Mouse (Mus musculus) right cerebral cortex, postnatal 36 days (tissue): ENCODE measurements around the gene Mpc1.
A peak's percentile ranks its signal among the peaks of the same experiment; 100 is the strongest.
"Not testable (repeated sequence)": the region's sequence is repeated elsewhere in the genome, so short reads cannot be mapped to it uniquely, and the experiment has no call there.

Experiments used
- DNase-seq, 2 experiments: peaks; one replicate each; pipeline ENCODE4 v3.0.0; 2022; ENCODE audit warnings: low spot score in 2 of 2, mixed read lengths in 1 of 2

The Mpc1 gene

DNA sequence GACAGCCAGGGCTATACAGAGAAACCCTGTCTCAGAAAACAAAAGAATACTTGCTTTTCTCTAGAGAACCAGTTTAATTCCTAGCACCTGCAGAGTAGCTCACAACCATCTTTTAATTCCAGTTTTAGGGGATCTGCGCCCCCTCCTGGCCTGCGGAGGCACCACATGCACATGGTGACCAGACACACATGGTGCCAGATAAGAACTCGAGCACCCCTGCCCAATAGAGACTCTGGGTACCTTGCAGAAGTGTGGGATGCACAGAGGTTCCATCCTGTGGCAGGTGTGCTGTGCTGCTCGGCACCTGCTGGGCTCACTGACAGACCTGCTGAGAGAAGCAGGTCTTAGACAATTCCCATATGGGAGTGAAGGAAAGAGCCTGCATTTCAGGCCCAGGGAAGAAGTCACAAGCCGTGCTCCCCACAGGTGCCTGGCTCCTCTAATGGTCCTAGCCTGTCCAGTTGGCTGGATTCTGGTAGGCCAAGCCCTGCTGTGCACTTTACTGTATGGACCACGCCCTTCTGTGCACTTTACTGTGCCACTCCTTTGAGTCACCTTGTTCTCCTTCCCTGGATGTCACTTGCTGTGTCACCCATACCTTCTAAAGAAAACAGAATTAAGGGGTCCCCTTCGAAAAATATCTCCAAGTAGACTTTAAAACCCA is 45.9 kb downstream of the Mpc1 start:
- DNase-seq = no peak

DNA sequence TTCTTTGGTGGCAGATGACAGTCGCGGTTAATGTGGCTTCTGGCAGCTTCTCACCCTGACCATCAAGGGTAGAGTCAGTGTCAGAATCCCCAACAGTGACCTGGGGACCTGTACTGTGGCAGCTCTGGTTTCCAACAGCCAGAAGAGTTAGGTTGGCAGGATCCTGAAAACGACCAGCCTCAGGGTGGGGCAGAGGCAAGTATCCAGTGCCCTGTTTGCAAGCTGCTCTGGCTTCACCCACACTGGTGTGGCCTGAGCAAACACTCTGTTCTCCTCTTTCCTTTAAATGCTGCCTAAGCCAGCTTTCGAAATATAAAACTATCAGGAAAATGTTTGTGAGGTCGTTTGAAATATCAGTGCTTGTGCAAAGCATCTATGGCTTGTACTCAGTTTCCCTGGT is 47.9 kb downstream of the Mpc1 start:
- DNase-seq = no peak

DNA sequence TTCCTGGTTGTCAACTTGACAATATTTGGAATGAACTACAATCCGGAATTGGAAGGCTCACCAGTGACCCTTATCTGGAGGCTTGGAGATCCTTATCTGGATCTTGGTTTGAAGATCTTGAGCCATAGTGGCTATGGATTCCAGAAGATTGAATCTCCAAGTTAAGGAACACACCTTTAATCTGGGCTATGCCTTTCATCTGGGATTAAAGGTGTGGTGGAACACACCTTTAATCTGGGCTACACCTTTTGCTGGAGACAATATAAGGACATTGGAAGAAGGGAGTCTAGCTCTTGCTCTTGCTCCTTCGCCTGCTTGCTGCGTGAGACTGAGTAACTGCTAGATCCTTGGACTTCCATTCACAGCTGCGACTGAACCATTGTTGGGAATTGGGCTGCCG is 54.5 kb downstream of the Mpc1 start, which contains the start of gene Prr18:
TSS of gene Prr18 (plus strand) at position 301 of the 400 bp plus-strand sequence.
- DNase-seq = not testable (repeated sequence)

DNA sequence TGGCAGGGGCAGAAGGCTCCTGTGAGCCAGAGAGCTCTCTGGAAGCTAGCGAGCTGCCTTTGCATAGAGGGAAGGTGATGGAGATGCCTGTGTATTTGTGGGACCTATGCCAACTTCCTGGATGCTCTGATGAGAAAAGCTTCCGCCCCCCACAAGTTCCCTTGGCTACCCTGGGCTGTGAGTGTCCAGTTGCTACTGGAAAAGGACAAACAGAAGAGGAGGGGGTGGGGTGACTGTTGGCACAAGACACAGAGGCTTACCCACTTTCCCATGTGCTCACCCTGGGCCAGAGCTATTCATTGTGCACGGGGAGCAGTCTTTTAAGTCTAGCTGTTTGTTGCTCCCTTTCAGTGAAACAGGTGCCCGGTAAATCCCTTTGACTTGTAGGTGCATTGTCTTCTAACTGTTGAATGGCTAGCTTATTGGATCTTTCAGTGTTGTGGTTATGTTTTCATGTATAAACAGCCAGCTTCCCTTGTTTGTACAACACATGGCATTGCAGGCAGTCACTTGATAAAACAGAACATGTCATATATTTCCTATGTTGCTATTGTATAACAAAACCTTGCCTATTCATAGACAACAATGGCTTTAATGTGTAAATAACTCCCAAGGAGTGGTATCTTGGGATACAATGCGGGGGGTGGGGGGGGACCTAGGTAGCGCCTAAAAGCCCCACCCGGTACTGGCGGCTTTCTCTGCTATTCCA is 57.1 kb downstream of the Mpc1 start:
- no peak for DNase-seq

DNA sequence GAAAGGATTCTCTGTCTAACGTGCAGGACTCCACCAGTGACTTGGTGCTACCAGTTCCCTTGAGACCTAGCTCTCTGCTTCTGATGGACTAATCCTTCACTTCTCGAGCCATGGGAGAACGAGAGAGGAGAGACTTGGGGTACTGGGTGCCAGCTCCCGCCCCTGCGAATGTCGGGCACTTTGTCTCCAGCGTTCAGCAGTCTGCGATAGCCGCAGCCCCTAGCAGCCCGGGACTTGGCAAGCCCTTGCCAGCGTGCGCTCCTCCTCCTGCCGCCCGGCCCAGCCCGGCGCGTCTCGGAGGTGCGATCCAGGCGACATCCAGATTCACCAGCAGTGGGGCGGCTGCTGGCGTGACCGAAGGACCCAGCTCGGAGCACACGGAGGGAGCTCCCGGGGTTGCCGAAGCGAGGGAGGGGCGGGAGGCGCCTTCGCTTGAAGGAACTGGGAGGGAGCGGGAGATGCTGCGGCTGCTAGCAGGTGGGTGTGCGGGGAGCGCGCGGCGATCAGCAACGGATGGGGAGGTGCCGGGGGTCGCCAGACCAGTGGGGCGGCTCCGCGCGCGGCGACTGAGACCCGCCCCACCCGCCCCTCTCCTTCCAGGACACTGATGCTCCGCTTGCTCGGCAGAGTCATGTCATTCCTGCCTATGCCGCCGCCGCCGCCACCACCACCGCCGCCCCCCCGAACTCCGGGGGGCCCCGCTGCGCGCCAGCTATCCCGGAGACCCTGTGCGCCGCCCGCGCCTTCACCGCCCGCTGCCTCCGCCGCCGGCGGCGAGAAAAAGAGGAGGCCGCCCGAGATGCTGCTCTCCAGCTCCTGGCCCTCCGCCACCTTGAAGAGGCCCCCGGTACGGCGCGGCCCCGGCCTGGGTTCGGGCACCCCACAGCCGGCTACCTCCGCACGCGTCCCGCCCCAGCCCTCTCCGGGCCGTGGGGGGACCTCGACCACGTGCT is 58.0 kb downstream of the Mpc1 start:
- DNase-seq = peak; percentile 39 to 43

DNA sequence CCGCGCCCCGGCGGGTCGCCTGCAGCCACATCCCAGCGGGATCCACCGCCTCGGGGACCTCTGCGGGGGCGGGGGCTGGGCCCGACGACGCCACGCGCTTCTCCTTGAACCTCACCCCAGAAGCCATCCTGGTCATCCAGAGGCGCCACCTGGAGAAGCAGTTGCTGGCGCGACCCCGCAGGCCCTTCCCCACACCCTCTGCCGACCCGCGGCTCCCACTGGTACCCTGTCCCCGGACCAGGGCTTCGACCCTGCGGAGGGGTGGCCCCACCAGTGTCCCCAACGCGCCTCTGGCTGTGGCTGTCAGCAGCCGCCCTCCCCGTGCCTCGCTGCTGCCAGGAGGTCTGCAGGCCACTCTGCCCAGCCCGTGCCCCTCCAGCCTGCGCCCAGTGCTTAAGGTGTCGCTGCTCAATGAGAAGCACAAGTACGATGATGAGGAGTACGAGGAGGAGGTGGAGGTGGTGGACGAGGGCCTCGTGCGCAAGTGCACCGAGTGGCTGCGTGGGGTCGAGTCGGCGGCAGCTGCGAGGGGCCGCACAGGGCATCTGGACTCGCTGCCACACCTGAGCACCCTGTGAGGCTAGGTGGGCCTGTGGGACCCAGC is 58.8 kb downstream of the Mpc1 start:
- DNase-seq = no peak

DNA sequence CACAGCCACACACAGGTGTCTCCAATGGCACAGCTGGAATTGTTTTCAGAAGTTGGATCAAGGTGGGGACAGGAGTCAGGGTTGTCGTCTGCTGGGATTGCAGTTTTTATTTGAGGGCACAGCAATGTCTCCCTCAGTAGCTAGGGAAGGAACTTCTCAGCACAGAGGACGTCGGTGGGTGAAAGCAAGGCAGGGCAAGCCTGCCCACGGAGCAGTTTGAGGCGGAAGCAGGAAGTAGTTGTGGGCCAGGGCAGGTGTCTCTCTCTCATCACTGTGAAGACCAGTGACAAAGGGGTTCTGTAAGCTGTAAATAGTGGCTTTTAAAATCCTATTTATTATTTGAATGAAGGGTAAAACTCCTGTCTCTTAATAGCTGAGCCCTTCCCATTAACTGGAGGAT is 60.0 kb downstream of the Mpc1 start:
- DNase-seq = no peak

DNA sequence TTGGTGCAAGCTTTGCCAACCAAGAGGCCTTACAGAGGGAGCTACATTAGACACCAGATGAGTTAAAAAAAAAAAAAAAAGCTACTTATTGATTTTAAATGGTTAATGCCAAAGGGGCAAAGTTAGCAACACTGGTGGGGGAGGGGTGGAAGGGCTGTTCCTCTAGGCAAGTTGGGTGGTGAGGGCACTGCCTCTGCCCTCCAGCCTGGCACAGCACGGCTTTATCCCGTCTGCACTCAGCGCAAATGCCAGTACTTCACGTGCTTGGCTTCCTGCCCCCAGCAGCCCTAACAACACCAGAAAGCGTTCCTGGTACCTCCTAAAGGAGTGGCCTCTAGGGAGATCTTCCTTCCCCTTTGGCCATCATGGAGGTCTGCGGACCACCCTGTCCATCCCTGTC is 60.7 kb downstream of the Mpc1 start:
- DNase-seq = no peak
